Mouse (Mus musculus) gastrocnemius, adult 2 months (tissue): Measurements from ENCODE around the gene Map3k7. TPM values are rescaled to one million over a fixed set of nuclear protein-coding genes. Genes with fewer than 3 reads are reported as not detected.
A peak's percentile ranks its signal among the peaks of the same experiment; 100 is the strongest.

Source experiments
- DNase-seq: peaks from one replicate; pipeline ENCODE4 v3.0.0; 2022
- H3K27ac ChIP-seq: fragments of 200-600 bp; 2 replicates; pipeline ENCODE4 v1.8.1; 2022; ENCODE audit warnings: mild to moderate bottlenecking
- H3K4me3 ChIP-seq: fragments of 200-600 bp; 2 replicates; pipeline ENCODE4 v1.8.1; 2022; ENCODE audit warnings: mild to moderate bottlenecking, moderate library complexity
- CTCF ChIP-seq: fragments of 200-600 bp; IDR thresholded peaks from 2 replicates; pipeline ENCODE4 v1.8.1; 2022; ENCODE audit warnings: antibody characterized with exemption, mild to moderate bottlenecking, moderate library complexity
- intact Hi-C: fragments of 180-260 bp; cut with DNase I; formaldehyde crosslinking; loops from one replicate; pipeline ENCODE4 v1.15.1; 2025
- total RNA-seq, 2 experiments: library from RNA; stranded (reverse); gene quantifications; 2 replicates each; pipeline ENCODE4 v1.2.3; 2021

The Map3k7 gene
- total RNA-seq, 2 experiments from 2014 or later = 38.9 to 41.1 TPM

DNA sequence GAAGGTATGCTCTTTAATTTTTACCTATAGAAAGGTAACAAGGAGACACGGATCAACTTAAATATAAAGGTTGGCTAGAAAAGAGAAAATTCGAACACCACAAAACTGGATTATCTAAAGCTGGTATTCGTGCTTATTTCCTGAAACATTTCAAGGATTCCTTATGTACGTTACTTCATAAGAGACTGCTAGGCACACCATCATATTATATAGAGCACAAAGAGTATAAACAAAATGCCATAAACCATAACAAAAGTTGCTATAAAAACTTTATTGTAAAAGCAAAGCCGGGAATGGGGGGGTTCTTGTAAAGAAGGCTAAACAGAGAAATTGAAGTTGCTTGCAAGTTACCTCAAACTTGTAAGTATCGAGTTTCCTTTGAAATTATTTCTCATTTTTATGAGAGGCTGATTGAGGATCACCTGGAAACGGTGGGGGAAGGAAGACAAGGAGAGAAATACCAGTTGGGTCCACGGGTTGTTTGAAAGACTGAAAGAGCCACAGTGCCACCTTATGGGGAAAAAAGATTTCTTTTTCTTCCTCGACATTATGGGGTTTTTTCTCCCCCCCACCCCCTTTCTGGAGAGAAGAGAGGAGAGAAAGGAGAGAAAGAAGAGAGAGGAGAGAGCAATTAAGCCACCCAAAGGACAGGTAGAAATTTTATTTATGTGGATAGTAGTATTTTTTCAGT is 25.3 kb upstream of the Map3k7 start:
- peak; percentile 55 for TF ChIP-seq CTCF
- no peak for DNase-seq
- intact Hi-C loops = loop anchor here (10.0 kb wide), 1 partner anchor 374 kb away; no protein-coding TSS in a partner anchor
- Histone ChIP-seq H3K4me3 (no peak overlapping the region), H3K27ac (no peak overlapping the region)

DNA sequence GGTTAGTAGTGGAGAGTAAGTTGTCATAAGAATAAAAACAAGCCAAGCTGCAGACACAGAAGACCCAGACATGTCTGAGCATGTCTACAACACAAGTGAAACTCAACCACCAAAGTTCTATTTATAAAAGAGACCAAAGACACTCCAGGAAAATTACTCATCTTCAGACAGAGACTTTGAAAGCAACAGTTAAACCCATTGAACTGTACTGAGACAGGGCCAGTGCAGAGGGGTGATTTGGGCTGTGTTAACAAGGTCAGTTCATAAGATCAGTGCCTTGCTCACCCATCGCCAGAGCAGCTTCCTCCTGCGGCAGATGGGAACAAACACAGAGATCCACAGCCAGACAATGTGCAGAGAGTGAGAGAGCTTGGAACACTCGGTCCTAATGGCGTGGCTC is 22.3 kb upstream of the Map3k7 start:
- DNase-seq = no peak
- no peak overlapping the region for H3K4me3 ChIP-seq
- intact Hi-C loops = no loop called here
- no peak for TF ChIP-seq CTCF
- H3K27ac ChIP-seq = no peak overlapping the region

GRCm38 (mm10) chr4:31943045-31943444 is 20.9 kb upstream of the Map3k7 start:
- DNase-seq = no peak
- Histone ChIP-seq H3K4me3 (no peak overlapping the region), H3K27ac (no peak overlapping the region)
- TF ChIP-seq CTCF = no peak
- intact Hi-C loops = no loop called here

GRCm38 (mm10) chr4:31964194-31964875 is 438 bp downstream of the Map3k7 start:
- peak overlapping the region; percentile 100 for H3K27ac ChIP-seq
- TF ChIP-seq CTCF = no peak
- no peak for DNase-seq
- peak overlapping the region; percentile 76 for H3K4me3 ChIP-seq
- intact Hi-C loops = no loop called here

DNA sequence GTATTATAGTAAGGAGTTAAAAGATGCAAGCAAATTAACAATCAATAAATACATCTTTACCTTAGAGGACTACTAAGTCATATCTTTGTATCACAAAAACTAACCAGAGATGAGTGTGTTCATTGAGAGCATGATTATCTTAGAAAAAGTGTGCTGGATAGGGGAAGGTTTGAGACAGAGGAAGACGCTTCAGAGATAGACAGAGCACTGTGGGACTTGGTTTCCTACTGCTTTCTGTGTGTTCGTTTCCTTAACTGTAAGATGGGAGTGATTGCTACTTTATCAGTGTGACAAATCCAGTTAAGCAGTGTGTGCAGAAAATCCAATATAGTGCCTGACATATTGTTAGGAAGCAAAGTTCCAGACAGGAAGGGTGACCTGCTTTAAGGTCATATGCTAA is 1.3 kb downstream of the Map3k7 start:
- Histone ChIP-seq H3K27ac (no peak overlapping the region), H3K4me3 (peak overlapping the region; percentile 76)
- no peak for DNase-seq
- intact Hi-C loops = no loop called here
- TF ChIP-seq CTCF = no peak

- Histone ChIP-seq H3K4me3 (no peak overlapping the region), H3K27ac (no peak overlapping the region)
- no peak for DNase-seq
- TF ChIP-seq CTCF = no peak
- intact Hi-C loops = loop anchor here (5.0 kb wide), 1 partner anchor 71 kb away; no protein-coding TSS in a partner anchor
These were observed 7.5 kb downstream of the Map3k7 start for GRCm38 (mm10) chr4:31971437-31971836.

- peak; percentile 60 for TF ChIP-seq CTCF
- no peak for DNase-seq
- Histone ChIP-seq H3K4me3 (no peak overlapping the region), H3K27ac (no peak overlapping the region)
- intact Hi-C loops = loop anchor here (5.0 kb wide), 1 partner anchor 70 kb away; no protein-coding TSS in a partner anchor
These were observed 8.3 kb downstream of the Map3k7 start for GRCm38 (mm10) chr4:31972181-31972580.

DNA sequence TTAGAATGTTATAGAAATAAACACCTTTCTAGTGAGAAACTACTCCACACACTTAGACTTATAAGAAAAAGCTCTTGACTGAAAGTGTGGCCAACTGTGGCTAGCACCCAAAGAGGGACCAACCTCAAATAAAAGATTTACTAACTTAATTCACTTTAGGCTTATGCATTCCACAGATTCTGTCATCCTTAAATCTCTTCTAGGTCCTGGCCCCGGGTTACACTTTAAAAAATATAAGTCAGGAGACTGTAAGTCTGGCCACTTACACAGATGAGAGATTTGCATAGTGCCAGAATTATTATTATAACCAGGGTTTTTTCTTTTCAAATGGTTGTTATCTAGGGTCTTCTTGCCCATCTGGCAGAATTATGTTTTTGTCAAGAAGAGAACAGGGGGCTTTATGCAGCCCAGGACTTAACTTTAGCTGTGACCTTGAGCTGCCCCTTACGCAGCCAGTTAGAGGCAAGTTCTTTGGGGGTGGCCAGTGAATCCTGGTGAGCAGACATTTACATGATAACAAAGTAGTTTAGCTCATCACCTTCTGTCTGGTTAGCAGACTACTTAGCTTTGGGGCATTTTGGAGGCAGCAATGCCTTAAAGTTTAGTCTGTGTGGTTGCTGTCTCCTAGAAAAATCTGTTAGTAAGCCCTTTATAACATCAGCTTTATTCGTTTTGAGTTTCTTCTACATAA is 11.5 kb downstream of the Map3k7 start:
- DNase-seq = no peak
- intact Hi-C loops = no loop called here
- no peak for TF ChIP-seq CTCF
- Histone ChIP-seq H3K27ac (no peak overlapping the region), H3K4me3 (no peak overlapping the region)

- H3K27ac ChIP-seq = no peak overlapping the region
- intact Hi-C loops = no loop called here
- no peak for TF ChIP-seq CTCF
- DNase-seq = no peak
- H3K4me3 ChIP-seq = no peak overlapping the region
These were observed 18.0 kb downstream of the Map3k7 start for GRCm38 (mm10) chr4:31981863-31982262.

- intact Hi-C loops = loop anchor here (5.0 kb wide), 1 partner anchor 619 kb away; no protein-coding TSS in a partner anchor
- Histone ChIP-seq H3K4me3 (no peak overlapping the region), H3K27ac (no peak overlapping the region)
- no peak for DNase-seq
- TF ChIP-seq CTCF = no peak
These were observed 29.5 kb downstream of the Map3k7 start for GRCm38 (mm10) chr4:31993386-31993785.

DNA sequence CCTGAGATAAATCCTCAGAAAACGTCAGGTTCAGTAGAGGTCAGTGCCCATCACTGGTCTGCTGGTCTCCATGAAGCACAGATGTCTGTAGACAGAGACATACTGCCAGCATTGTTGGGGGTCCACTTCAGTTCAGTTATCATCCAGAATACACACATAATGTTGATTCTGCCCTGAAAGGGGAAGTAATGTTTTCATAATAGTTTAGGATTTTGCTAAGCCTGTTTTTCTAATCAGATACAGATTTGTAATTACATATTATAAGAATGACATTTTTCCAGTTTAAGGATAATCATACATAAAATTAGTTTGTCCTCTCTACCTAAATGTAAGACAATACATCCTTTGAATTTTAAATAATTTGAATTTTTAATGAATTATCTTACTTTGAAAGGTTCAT is 30.0 kb downstream of the Map3k7 start:
- intact Hi-C loops = loop anchor here (5.0 kb wide), 1 partner anchor 618 kb away; no protein-coding TSS in a partner anchor
- TF ChIP-seq CTCF = no peak
- DNase-seq = no peak
- Histone ChIP-seq H3K27ac (no peak overlapping the region), H3K4me3 (no peak overlapping the region)

DNA sequence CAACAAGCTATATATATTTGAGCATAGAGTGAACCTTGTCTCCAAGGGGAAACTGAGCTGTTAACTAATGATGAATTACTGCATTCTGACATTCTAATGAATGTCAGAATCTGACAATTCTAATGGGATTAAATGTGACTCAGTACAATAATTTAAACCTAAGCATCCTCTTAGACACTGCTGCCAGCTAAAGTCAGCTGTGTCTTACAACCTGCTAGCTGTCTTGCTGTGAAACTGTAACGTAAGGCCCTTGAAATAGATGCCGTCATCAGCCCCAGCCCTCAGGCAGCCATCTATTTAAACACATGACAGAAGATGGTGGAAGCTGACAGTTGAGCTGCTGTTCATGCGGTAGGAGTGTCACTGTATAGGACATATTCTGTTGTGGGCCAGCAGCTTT is 37.6 kb downstream of the Map3k7 start:
- no peak for DNase-seq
- intact Hi-C loops = no loop called here
- no peak for TF ChIP-seq CTCF
- Histone ChIP-seq H3K27ac (no peak overlapping the region), H3K4me3 (no peak overlapping the region)
